Mouse (Mus musculus) layer of hippocampus, adult 8-10 months (tissue): ENCODE results near the gene Fndc5. TPM values are rescaled to one million over a fixed set of nuclear protein-coding genes. Genes with fewer than 3 reads are reported as not detected.

Source experiments
- total RNA-seq, 4 experiments: library from RNA; stranded (reverse); gene quantifications; 2 replicates each; pipeline ENCODE4 v1.2.4; 2022

Gene Fndc5
- total RNA-seq, 4 experiments from 2014 or later, result 65.6 to 77.6 (median 69.9) TPM

Other genes starting within 250 kb of the Fndc5 start
- 10 to 100 TPM; 38.0 to 45.0 (median 43.4) TPM for gene Azin2, start 174.6 kb upstream of the Fndc5 start, total RNA-seq
- gene Ak2, start 145.0 kb upstream of the Fndc5 start, total RNA-seq, result 10 to 100 TPM; 26.3 to 32.0 (median 27.8) TPM
- gene Rnf19b, start 78.7 kb upstream of the Fndc5 start, total RNA-seq, result 10 to 100 TPM; 38.6 to 49.5 (median 41.8) TPM
- not detected for gene Tmem54, start 31.5 kb upstream of the Fndc5 start, total RNA-seq
- gene Hpca, start 15.0 kb upstream of the Fndc5 start, total RNA-seq, result 1,000 to 10,000 TPM; 1,891 to 2,020 (median 1,922) TPM
- 10 to 100 TPM; 33.2 to 41.3 (median 39.6) TPM for gene S100pbp, start 52.7 kb downstream of the Fndc5 start, total RNA-seq
- 10 to 100 TPM; 85.5 to 91.6 (median 87.1) TPM for gene Yars, start 52.8 kb downstream of the Fndc5 start, total RNA-seq
- 10 to 100 TPM; 10.1 to 12.6 (median 11.4) TPM for gene C77080, start 124.4 kb downstream of the Fndc5 start, total RNA-seq
- 1 to 10 TPM in 3 of 4 experiments, under 1 TPM in 1; 0.63 to 2.2 (median 1.1) TPM for gene Sync, start 150.6 kb downstream of the Fndc5 start, total RNA-seq
- gene Rbbp4, start 198.4 kb downstream of the Fndc5 start, total RNA-seq, result 100 to 1,000 TPM; 114 to 129 (median 116) TPM
- gene Zbtb8os, start 198.7 kb downstream of the Fndc5 start, total RNA-seq, result 10 to 100 TPM; 30.7 to 32.4 (median 31.6) TPM
- 1 to 10 TPM; 2.5 to 4.5 (median 2.9) TPM for gene Zbtb8a, start 241.1 kb downstream of the Fndc5 start, total RNA-seq